In the genomic region with DNA sequence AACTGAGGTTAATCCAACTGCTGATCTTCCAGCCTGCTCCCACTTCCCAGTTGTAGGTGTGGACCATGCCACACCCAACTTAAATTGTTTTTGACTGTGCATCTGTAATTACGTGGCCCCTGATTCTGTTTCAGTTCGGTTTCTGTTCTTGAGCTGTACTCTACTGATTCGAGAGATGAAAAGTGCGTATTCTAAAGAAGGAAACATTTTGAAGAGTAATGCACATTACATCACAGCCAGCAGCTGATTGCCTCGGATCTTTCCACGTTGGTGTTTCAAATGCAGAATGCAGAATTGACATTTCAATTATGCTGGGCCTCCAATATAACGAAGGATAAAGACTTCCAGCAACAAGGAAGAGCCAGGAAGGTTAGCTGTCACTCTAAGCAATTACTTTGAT, we compare ENCODE assay signal across 18 mouse cellular contexts.
"Had no signal": no experiment of that assay in that cellular context is flagged by ENCODE, and none has a peak within 500 bp of the region (broad histone marks: within the 10 kb centered on the region; RNA-seq: fewer than 3 reads in every experiment).

No protein-coding gene starts in this region.

- DNase-seq: kidney, adult 2 months; kidney, postnatal 25 days; liver, postnatal 0 days; lung, embryonic 14.5 days; right cerebral cortex, postnatal 25 days; thymus, adult 18-20 months; thymus, postnatal 36 days had no signal

- H3K4me3 ChIP-seq: limb, embryonic 12.5 days; limb, embryonic 15.5 days; midbrain, embryonic 12.5 days; midbrain, embryonic 15.5 days; neural tube, embryonic 12.5 days; neural tube, embryonic 15.5 days had no signal

- ATAC-seq: intestine, postnatal 0 days; liver, postnatal 0 days; lung, postnatal 0 days; midbrain, embryonic 15.5 days had no signal

- H3K27ac ChIP-seq: kidney, postnatal 0 days; limb, embryonic 12.5 days; limb, embryonic 15.5 days; liver, embryonic 14.5 days; macrophage; midbrain, embryonic 12.5 days; midbrain, embryonic 15.5 days; neural tube, embryonic 12.5 days; neural tube, embryonic 15.5 days had no signal
